Mouse (Mus musculus): ENCODE measurements around the gene Cttnbp2nl.

- no peak for TF ChIP-seq ZC3H11A (IDR thresholded peaks at IDR 0.05; ENCODE audit: borderline replicate concordance, low read depth, low read length)
- TF ChIP-seq HCFC1 (IDR thresholded peaks at IDR 0.05; ENCODE audit: borderline replicate concordance, insufficient read depth, low read length) = no peak
- no peak for TF ChIP-seq MAFK (IDR thresholded peaks at IDR 0.05; ENCODE audit: insufficient read depth, low read depth, low read length)
- TF ChIP-seq ZNF384 (IDR thresholded peaks at IDR 0.05; ENCODE audit: low read depth, low read length) = no peak
Measured at GRCm38 (mm10) chr3:105023371-105024005, 29.5 kb downstream of the Cttnbp2nl start.

Measured in ES-E14 (cell line).